Mouse (Mus musculus) neural tube, embryonic 11.5 days (tissue): Measurements from ENCODE around the gene 1700122O11Rik. TPM values are rescaled to one million over a fixed set of nuclear protein-coding genes. Genes with fewer than 3 reads are reported as not detected.

Source experiments
- ATAC-seq: fragments of 200-750 bp; cut with Nextera tagmentation; 2 replicates; pipeline ENCODE4 v1.8.0; 2017; ENCODE audit warnings: moderate number of reproducible peaks, mild to moderate bottlenecking, moderate TSS enrichment, moderate library complexity; ENCODE audit not compliant: insufficient read depth, low FRiP score, low TSS enrichment
- DNase-seq: peaks from one replicate; pipeline ENCODE4 v3.0.0-alpha.2; 2015; ENCODE audit warnings: low spot score
- H3K27ac ChIP-seq: fragments of 300-500 bp; sonication (generic); 2 replicates; pipeline ENCODE4 v1.5.1; 2014; ENCODE audit warnings: low read depth, mild to moderate bottlenecking, low read length
- H3K27me3 ChIP-seq: fragments of 300-500 bp; sonication (generic); 2 replicates; pipeline ENCODE4 v1.6.1; 2014; ENCODE audit warnings: mild to moderate bottlenecking, low read length, mixed read lengths; ENCODE audit not compliant: control insufficient read depth, insufficient read depth
- H3K36me3 ChIP-seq: fragments of 300-500 bp; sonication (generic); 2 replicates; pipeline ENCODE4 v1.6.1; 2014; ENCODE audit warnings: mild to moderate bottlenecking, low read length, moderate library complexity, mixed read lengths; ENCODE audit not compliant: control insufficient read depth, insufficient read depth
- H3K4me1 ChIP-seq: fragments of 300-500 bp; sonication (generic); 2 replicates; pipeline ENCODE4 v1.6.1; 2014; ENCODE audit warnings: low read length, mixed read lengths; ENCODE audit not compliant: control insufficient read depth, insufficient read depth
- H3K4me2 ChIP-seq: fragments of 300-500 bp; sonication (generic); 2 replicates; pipeline ENCODE4 v1.6.1; 2014; ENCODE audit warnings: low read depth, mild to moderate bottlenecking, moderate library complexity
- H3K4me3 ChIP-seq: fragments of 300-500 bp; sonication (generic); 2 replicates; pipeline ENCODE4 v1.5.1; 2014; ENCODE audit warnings: low read depth, low read length
- H3K9ac ChIP-seq: fragments of 300-500 bp; sonication (generic); 2 replicates; pipeline ENCODE4 v1.6.1; 2014; ENCODE audit warnings: mild to moderate bottlenecking, low read length
- H3K9me3 ChIP-seq: fragments of 300-500 bp; sonication (generic); 2 replicates; pipeline ENCODE4 v1.6.1; 2016; ENCODE audit warnings: low read length; ENCODE audit not compliant: control insufficient read depth
- WGBS: fragments of 180-500 bp; shearing (Covaris S2); extraction: QIAGEN DNeasy Blood & Tissue Kit; methylation state at CpG from one replicate; pipeline ENCODE4 v1.1.7; 2014; 5-methylcytosine and 5-hydroxymethylcytosine counted together
- polyA plus RNA-seq: library from polyadenylated mRNA; unstranded; fragments of >200 nt; fragmentation: Nextera tagmentation; extraction: Ambion mirVana; gene quantifications from 2 replicates; pipeline ENCODE4 v1.2.1, GENCODE M21; 2014

The 1700122O11Rik gene
- polyA plus RNA-seq: not detected in 2 replicates

DNA sequence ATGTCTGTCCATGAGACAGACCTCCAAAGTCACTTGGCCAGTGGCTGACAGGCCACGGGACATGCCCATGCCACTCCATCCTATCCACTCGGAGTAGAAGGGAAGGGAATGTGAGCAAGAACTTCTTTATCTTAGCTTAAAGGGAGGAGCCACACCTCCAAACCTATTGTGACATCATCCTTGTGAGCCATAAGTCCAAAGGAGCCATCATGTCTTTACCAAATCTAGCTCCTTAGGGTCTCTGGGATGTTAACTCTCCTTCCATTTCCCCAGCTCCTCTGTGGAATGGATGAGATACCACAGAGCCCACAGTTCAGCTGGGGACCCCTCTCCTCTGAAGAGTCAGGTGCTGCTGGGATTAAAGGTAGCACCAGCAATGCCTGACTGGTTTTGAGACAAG, at the start of gene 1700122O11Rik:
1700122O11Rik (minus strand) TSS at position 101 of the 400 bp plus-strand sequence.
- Histone ChIP-seq H3K9me3 (no peaks in the 10 kb centered on the region), H3K9ac (no peak within 1 kb of the TSS), H3K4me2 (no peak within 1 kb of the TSS), H3K4me1 (peaks cover 20% of the 10 kb centered on the region), H3K27me3 (no peaks in the 10 kb centered on the region), H3K27ac (no peak within 1 kb of the TSS), H3K4me3 (no peak within 1 kb of the TSS), H3K36me3 (no peaks in the 10 kb centered on the region)
- no peak for ATAC-seq
- no peak for DNase-seq
- WGBS: 92% methylated on average over 2 of the region's 2 CpGs

DNA sequence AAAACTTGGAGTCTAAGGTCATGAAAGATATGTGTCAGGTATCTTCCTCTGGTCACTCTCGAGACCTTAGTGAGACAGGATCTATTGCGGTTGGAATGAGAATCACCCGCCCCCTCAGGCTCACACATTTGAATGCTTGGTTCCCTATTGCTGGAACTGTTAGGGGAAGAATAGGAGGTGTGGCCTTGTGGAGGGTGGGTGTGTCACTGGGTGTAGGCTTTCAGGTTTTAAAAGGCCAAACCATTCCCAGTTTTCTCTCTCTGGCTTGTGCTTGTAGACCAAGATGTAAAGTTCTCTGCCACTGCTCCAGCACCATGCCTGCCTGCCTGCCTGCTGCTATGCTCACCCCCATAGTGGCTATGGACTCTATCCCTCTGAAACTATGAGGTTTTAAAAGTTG, 42.5 kb upstream of the 1700122O11Rik start:
- H3K4me1 ChIP-seq: no peaks in the 10 kb centered on the region
- H3K9ac ChIP-seq: no peak overlapping the region
- DNase-seq (no peak), ATAC-seq (no peak)
- H3K9me3 ChIP-seq: no peaks in the 10 kb centered on the region
- H3K4me2 ChIP-seq: no peak overlapping the region
- no peak overlapping the region for H3K27ac ChIP-seq
- WGBS: 44% methylated on average over 3 of the region's 3 CpGs
- no peaks in the 10 kb centered on the region for H3K27me3 ChIP-seq
- no peaks in the 10 kb centered on the region for H3K36me3 ChIP-seq
- no peak overlapping the region for H3K4me3 ChIP-seq

DNA sequence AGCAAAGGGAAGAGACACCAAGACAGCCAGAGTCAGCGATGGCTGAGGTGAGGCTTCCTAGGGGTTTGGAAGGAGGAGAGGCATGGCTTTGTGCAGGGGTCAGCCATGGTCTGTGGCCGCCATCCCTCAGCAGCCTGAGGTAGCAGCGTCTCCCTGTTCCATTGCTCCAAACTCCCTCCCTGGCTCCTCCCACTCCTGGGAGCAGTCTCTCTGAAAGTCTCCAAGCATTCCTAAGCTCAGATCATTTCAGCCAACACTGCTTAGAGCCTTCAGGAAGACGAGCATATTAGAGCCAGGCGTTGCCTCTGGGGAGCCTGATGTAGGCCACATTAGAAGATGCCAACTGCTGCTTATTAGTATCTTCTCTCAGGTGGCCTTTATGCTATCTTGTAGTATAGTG, 29.6 kb upstream of the 1700122O11Rik start:
- ATAC-seq (no peak), DNase-seq (no peak)
- no peak overlapping the region for H3K27ac ChIP-seq
- H3K9me3 ChIP-seq: no peaks in the 10 kb centered on the region
- no peak overlapping the region for H3K4me3 ChIP-seq
- H3K9ac ChIP-seq: no peak overlapping the region
- H3K4me2 ChIP-seq: no peak overlapping the region
- no peaks in the 10 kb centered on the region for H3K4me1 ChIP-seq
- H3K36me3 ChIP-seq: no peaks in the 10 kb centered on the region
- H3K27me3 ChIP-seq: no peaks in the 10 kb centered on the region
- 32% methylated on average over 5 of the region's 5 CpGs for WGBS

DNA sequence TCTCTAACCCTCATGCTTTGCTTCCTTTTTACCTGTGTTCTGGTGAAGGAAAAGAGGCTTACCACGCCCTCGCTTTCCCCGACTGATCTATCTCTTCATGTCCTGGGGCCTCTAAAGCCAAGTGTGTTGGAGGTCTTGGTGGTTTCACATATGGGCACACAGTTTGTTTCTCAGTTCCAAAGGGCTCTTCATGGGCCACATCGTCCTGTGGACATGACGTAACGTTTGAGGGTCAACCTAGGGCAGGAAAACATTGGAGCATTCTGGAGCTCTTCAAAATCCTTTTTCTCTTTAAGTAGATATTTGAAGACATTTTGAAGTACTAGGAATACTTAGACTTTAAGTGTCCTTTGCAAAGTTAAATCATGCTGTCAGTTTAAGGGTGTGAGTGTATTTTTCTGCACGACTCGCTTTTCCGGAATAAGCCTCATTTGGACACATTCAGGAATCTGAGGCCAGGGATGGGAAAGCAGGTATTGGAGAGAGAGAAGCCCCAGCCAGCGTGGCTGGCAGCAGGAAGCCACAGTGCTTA, 29.1 kb upstream of the 1700122O11Rik start:
- Histone ChIP-seq H3K4me3 (no peak overlapping the region), H3K36me3 (no peaks in the 10 kb centered on the region), H3K4me1 (no peaks in the 10 kb centered on the region), H3K9me3 (no peaks in the 10 kb centered on the region), H3K9ac (no peak overlapping the region), H3K4me2 (no peak overlapping the region), H3K27ac (no peak overlapping the region), H3K27me3 (no peaks in the 10 kb centered on the region)
- ATAC-seq (no peak), DNase-seq (no peak)
- WGBS: 69% methylated on average over 10 of the region's 10 CpGs

DNA sequence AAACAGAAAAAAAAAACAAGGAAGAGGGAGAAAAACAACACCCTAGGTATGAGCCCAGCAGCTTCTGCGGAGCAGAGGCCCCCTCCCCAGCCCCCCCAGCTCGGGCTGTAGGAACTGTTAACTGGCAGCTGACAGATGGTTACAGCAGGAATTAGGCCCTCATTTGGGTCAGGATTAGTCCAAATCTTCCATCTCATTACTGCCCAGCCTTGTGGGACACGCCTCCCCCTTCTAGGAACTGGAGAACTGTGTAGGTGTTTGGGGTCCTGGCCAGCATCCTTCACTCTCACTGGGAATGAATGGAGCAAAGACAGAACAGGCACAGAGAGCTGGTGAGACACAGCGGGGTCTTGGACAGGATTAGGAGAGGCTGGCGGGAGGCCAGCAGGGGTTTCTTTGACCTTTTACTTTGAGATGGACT, 27.0 kb upstream of the 1700122O11Rik start:
- Histone ChIP-seq H3K27ac (no peak overlapping the region), H3K9me3 (no peaks in the 10 kb centered on the region), H3K4me1 (no peaks in the 10 kb centered on the region), H3K36me3 (no peaks in the 10 kb centered on the region), H3K9ac (no peak overlapping the region), H3K4me3 (no peak overlapping the region), H3K27me3 (no peaks in the 10 kb centered on the region), H3K4me2 (no peak overlapping the region)
- no peak for ATAC-seq
- 36% methylated on average over 5 of the region's 5 CpGs for WGBS
- no peak for DNase-seq

DNA sequence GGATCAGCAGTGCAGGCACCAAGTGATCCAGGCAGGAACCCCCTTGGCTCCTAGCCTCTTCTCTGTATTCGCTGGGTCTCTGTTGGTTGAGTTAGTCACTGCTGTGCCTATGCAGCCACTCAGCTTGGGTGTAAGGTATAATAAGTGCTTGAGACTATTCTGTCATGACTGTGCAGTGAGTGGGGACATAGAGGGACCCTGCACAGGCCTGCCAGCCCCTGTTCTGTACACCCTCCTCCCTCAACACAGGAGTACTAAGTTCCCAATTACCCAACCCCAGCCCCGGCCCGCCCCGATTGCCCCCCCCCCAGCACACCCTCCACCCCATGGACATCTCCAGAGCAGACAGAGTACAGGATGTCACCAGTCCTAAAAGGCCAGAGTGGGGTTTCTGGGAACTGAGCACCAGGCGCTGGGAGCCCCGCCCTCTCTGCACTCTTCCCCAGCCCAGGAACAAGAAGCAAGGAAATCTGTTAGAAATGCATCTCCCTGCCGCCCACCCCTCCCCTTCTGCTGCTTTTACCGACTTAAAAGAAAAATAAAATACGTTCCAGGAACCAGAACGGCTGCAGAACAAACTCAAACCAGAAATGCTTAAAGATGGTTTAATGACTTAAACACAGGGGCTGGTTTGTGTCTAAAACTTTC, 26.2 kb upstream of the 1700122O11Rik start:
- no peaks in the 10 kb centered on the region for H3K9me3 ChIP-seq
- no peak overlapping the region for H3K4me3 ChIP-seq
- ATAC-seq (no peak), DNase-seq (no peak)
- H3K4me1 ChIP-seq: no peaks in the 10 kb centered on the region
- 43% methylated on average over 10 of the region's 10 CpGs for WGBS
- no peak overlapping the region for H3K27ac ChIP-seq
- no peaks in the 10 kb centered on the region for H3K27me3 ChIP-seq
- no peak overlapping the region for H3K9ac ChIP-seq
- H3K4me2 ChIP-seq: no peak overlapping the region
- H3K36me3 ChIP-seq: no peaks in the 10 kb centered on the region

DNA sequence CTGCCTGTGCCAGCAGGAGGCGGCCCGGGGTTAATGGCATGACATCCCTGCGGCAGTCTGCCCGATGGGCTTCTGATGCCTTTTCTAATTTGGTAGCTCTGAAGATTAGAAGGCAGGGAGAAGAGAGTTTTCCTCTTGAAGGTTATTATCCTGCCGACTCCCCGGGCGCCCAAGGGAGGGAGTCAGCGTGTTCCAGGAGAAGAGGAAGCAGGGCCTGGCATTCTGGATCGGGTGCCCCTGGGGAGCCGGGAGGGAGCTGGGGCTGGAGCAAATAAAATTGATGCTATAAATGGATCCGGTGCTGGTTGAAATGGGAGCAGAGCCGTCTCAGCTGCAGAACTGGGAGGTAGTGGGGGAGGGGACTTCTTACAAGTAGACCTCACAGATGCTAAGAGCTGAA, 19.3 kb upstream of the 1700122O11Rik start:
- no peak overlapping the region for H3K4me3 ChIP-seq
- ATAC-seq: no peak
- no peaks in the 10 kb centered on the region for H3K27me3 ChIP-seq
- H3K9me3 ChIP-seq: no peaks in the 10 kb centered on the region
- peak overlapping the region; percentile 22; the same call in 1 of the 2 replicates for H3K9ac ChIP-seq
- H3K4me1 ChIP-seq: peaks cover 7% of the 10 kb centered on the region
- peak overlapping the region; percentile 14; the same call in 1 of the 2 replicates for H3K4me2 ChIP-seq
- DNase-seq: peak; percentile 28
- H3K27ac ChIP-seq: no peak overlapping the region
- 2% methylated on average over 12 of the region's 12 CpGs for WGBS
- H3K36me3 ChIP-seq: no peaks in the 10 kb centered on the region

DNA sequence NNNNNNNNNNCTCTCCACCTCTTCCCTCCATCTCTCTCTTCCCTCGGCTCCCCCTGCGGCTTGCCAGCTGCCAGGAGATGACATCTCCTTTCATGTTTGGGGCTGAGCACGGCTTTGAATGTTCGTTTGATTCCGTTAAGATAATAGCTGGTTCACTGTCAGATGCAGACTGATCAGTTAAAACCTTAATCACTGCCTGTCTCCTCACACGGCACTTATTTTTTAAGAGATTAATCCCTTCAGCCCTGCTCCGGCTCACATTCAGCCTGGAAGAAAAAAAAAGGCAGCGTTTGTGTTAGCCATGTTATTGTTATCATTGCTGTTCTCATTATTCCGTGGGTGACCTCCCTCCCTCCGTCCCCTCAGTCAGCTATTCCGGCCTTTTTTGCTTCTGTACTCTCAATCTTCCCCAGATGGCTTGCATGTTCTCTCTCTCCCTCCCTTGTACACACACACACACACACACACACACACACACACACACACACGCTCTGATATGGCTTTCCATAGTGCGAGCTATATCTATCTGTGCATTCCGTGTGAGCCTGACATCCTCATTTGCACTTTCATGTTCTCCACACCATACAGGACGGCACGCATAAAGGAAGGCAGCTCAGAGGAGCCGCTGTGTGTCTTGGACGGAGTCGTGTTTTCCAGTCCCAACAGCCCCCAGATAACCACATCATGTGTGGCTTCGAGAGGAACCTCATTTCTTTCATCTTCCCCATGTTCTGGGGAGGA, 17.2 kb upstream of the 1700122O11Rik start:
- Histone ChIP-seq H3K27me3 (no peaks in the 10 kb centered on the region), H3K4me1 (peaks cover 7% of the 10 kb centered on the region), H3K4me2 (no peak overlapping the region), H3K4me3 (no peak overlapping the region), H3K9me3 (no peaks in the 10 kb centered on the region), H3K36me3 (no peaks in the 10 kb centered on the region), H3K27ac (no peak overlapping the region), H3K9ac (no peak overlapping the region)
- DNase-seq (no peak), ATAC-seq (no peak)
- 52% methylated on average over 20 of the region's 20 CpGs for WGBS

DNA sequence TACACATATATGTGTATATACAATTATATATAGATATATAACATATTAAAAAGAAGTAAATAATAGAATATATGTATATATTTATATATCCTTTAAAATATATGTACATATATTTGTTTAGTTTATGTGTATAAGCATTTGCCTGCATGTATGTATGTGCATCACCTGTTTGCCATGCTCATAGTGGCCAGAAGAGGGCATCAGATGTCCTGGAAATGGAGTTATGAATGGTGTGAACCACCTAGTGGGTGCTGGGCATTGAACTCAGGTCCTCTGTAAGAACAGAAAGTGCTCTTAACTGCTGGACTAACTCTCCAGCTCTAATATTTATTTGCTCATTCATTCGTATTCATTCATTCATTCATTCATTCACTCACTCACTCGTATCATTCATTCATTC, 15.6 kb upstream of the 1700122O11Rik start:
- WGBS: 78% methylated on average over 2 of the region's 2 CpGs
- no peaks in the 10 kb centered on the region for H3K27me3 ChIP-seq
- ATAC-seq (no peak), DNase-seq (no peak)
- H3K9me3 ChIP-seq: no peaks in the 10 kb centered on the region
- no peak overlapping the region for H3K4me2 ChIP-seq
- H3K4me1 ChIP-seq: peaks cover 7% of the 10 kb centered on the region
- no peaks in the 10 kb centered on the region for H3K36me3 ChIP-seq
- H3K4me3 ChIP-seq: no peak overlapping the region
- H3K27ac ChIP-seq: no peak overlapping the region
- H3K9ac ChIP-seq: no peak overlapping the region
